Mouse (Mus musculus) erythroid progenitor cell, adult 5-6 weeks (primary cell): ENCODE data around the gene Tmem161a. TPM values are rescaled to one million over a fixed set of nuclear protein-coding genes. Genes with fewer than 3 reads are reported as not detected.

ENCODE experiments used
- total RNA-seq, 2 experiments: library from RNA; stranded (forward) in 1 of 2; stranded (reverse) in 1 of 2; fragments of 150-400 nt in 1 of 2; fragments of 186-747, 209-891 nt in 1 of 2; gene quantifications; 2 replicates each; pipeline versions ENCODE4 v1.2.3 to v1.2.4; 2015 to 2017; ENCODE audit warnings: low replicate concordance in 2 of 2

The Tmem161a gene
- total RNA-seq, 2 experiments from 2014 or later: 2.9 to 4.9 TPM

Other genes starting within 250 kb of the Tmem161a start
- gene Gatad2a, start 176.0 kb upstream of the Tmem161a start, total RNA-seq (2015; ENCODE audit: low replicate concordance): 42.8 and 46.9 TPM in 2 replicates
- 47.5 and 48.0 TPM in 2 replicates for gene Gatad2a, start 176.0 kb upstream of the Tmem161a start, total RNA-seq (2017; ENCODE audit: low replicate concordance)
- 27.2 and 35.3 TPM in 2 replicates for gene Mau2, start 129.6 kb upstream of the Tmem161a start, total RNA-seq (2015; ENCODE audit: low replicate concordance)
- gene Mau2, start 129.6 kb upstream of the Tmem161a start, total RNA-seq (2017; ENCODE audit: low replicate concordance): 39.1 and 39.2 TPM in 2 replicates
- 15.9 and 20.1 TPM in 2 replicates for gene Sugp1, start 129.5 kb upstream of the Tmem161a start, total RNA-seq (2015; ENCODE audit: low replicate concordance)
- 21.0 and 24.9 TPM in 2 replicates for gene Sugp1, start 129.5 kb upstream of the Tmem161a start, total RNA-seq (2017; ENCODE audit: low replicate concordance)
- 1.3 TPM in 1 of 2 replicates, not detected in the other for gene Tm6sf2, start 99.4 kb upstream of the Tmem161a start, total RNA-seq (2015; ENCODE audit: low replicate concordance)
- gene Tm6sf2, start 99.4 kb upstream of the Tmem161a start, total RNA-seq (2017; ENCODE audit: low replicate concordance): not detected in 2 replicates
- gene Hapln4, start 88.9 kb upstream of the Tmem161a start, total RNA-seq (2015; ENCODE audit: low replicate concordance): not detected in 2 replicates
- gene Hapln4, start 88.9 kb upstream of the Tmem161a start, total RNA-seq (2017; ENCODE audit: low replicate concordance): not detected in 2 replicates
- gene Ncan, start 51.5 kb upstream of the Tmem161a start, total RNA-seq (2015; ENCODE audit: low replicate concordance): not detected in 2 replicates
- gene Ncan, start 51.5 kb upstream of the Tmem161a start, total RNA-seq (2017; ENCODE audit: low replicate concordance): not detected in 2 replicates
- gene Nr2c2ap, start 41.0 kb upstream of the Tmem161a start, total RNA-seq (2015; ENCODE audit: low replicate concordance): 8.3 TPM in 1 of 2 replicates, not detected in the other
- gene Nr2c2ap, start 41.0 kb upstream of the Tmem161a start, total RNA-seq (2017; ENCODE audit: low replicate concordance): 2.3 TPM in 1 of 2 replicates, not detected in the other
- 5.8 and 16.3 TPM in 2 replicates for gene Rfxank, start 33.2 kb upstream of the Tmem161a start, total RNA-seq (2015; ENCODE audit: low replicate concordance)
- gene Rfxank, start 33.2 kb upstream of the Tmem161a start, total RNA-seq (2017; ENCODE audit: low replicate concordance): 2.3 and 4.9 TPM in 2 replicates
- 18.7 and 20.5 TPM in 2 replicates for gene Borcs8, start 32.9 kb upstream of the Tmem161a start, total RNA-seq (2015; ENCODE audit: low replicate concordance)
- gene Borcs8, start 32.9 kb upstream of the Tmem161a start, total RNA-seq (2017; ENCODE audit: low replicate concordance): 17.3 and 24.7 TPM in 2 replicates
- gene Mef2b, start 32.6 kb upstream of the Tmem161a start, total RNA-seq (2015; ENCODE audit: low replicate concordance): not detected in 2 replicates
- gene Mef2b, start 32.6 kb upstream of the Tmem161a start, total RNA-seq (2017; ENCODE audit: low replicate concordance): not detected in 2 replicates
- gene Slc25a42, start 39.9 kb downstream of the Tmem161a start, total RNA-seq (2015; ENCODE audit: low replicate concordance): 30.6 and 35.3 TPM in 2 replicates
- 16.2 and 24.4 TPM in 2 replicates for gene Slc25a42, start 39.9 kb downstream of the Tmem161a start, total RNA-seq (2017; ENCODE audit: low replicate concordance)
- 36.8 and 49.0 TPM in 2 replicates for gene Sugp2, start 61.9 kb downstream of the Tmem161a start, total RNA-seq (2015; ENCODE audit: low replicate concordance)
- gene Sugp2, start 61.9 kb downstream of the Tmem161a start, total RNA-seq (2017; ENCODE audit: low replicate concordance): 51.5 and 60.7 TPM in 2 replicates
- 15.1 and 26.4 TPM in 2 replicates for gene Armc6, start 62.1 kb downstream of the Tmem161a start, total RNA-seq (2015; ENCODE audit: low replicate concordance)
- 5.1 TPM in 1 of 2 replicates, not detected in the other for gene Armc6, start 62.1 kb downstream of the Tmem161a start, total RNA-seq (2017; ENCODE audit: low replicate concordance)
- gene Homer3, start 110.5 kb downstream of the Tmem161a start, total RNA-seq (2015; ENCODE audit: low replicate concordance): 1.3 TPM in 1 of 2 replicates, not detected in the other
- not detected in 2 replicates for gene Homer3, start 110.5 kb downstream of the Tmem161a start, total RNA-seq (2017; ENCODE audit: low replicate concordance)
- 2.5 and 9.2 TPM in 2 replicates for gene Ddx49, start 130.1 kb downstream of the Tmem161a start, total RNA-seq (2015; ENCODE audit: low replicate concordance)
- gene Ddx49, start 130.1 kb downstream of the Tmem161a start, total RNA-seq (2017; ENCODE audit: low replicate concordance): 12.5 and 30.4 TPM in 2 replicates
- gene Cope, start 130.2 kb downstream of the Tmem161a start, total RNA-seq (2015; ENCODE audit: low replicate concordance): 78.6 and 122 TPM in 2 replicates
- gene Cope, start 130.2 kb downstream of the Tmem161a start, total RNA-seq (2017; ENCODE audit: low replicate concordance): 16.7 and 51.7 TPM in 2 replicates
- gene Cers1, start 143.4 kb downstream of the Tmem161a start, total RNA-seq (2015; ENCODE audit: low replicate concordance): not detected in 2 replicates
- gene Cers1, start 143.4 kb downstream of the Tmem161a start, total RNA-seq (2017; ENCODE audit: low replicate concordance): not detected in 2 replicates
- gene Gdf1, start 157.5 kb downstream of the Tmem161a start, total RNA-seq (2015; ENCODE audit: low replicate concordance): not detected in 2 replicates
- not detected in 2 replicates for gene Gdf1, start 157.5 kb downstream of the Tmem161a start, total RNA-seq (2017; ENCODE audit: low replicate concordance)
- gene Upf1, start 180.9 kb downstream of the Tmem161a start, total RNA-seq (2015; ENCODE audit: low replicate concordance): 18.4 and 20.2 TPM in 2 replicates
- 32.5 and 43.9 TPM in 2 replicates for gene Upf1, start 180.9 kb downstream of the Tmem161a start, total RNA-seq (2017; ENCODE audit: low replicate concordance)
- gene Comp, start 201.2 kb downstream of the Tmem161a start, total RNA-seq (2015; ENCODE audit: low replicate concordance): not detected in 2 replicates
- 0.39 TPM in 1 of 2 replicates, not detected in the other for gene Comp, start 201.2 kb downstream of the Tmem161a start, total RNA-seq (2017; ENCODE audit: low replicate concordance)